Mouse (Mus musculus) small intestine, adult 2 months (tissue): ENCODE measurements around the gene Hmgb2.

Source experiments
- CTCF ChIP-seq: fragments of 200-500 bp; IDR thresholded peaks from 2 replicates; pipeline ENCODE4 v1.5.1; 2012; ENCODE audit warnings: low read depth, mild to moderate bottlenecking, control low read depth, inconsistent platforms, low read length, moderate library complexity, mixed read lengths; ENCODE audit not compliant: insufficient replicate concordance, insufficient read length; ENCODE audit errors: extremely low read depth
- POLR2A ChIP-seq: fragments of 200-500 bp; IDR thresholded peaks from 2 replicates; pipeline ENCODE4 v1.6.1; 2012; ENCODE audit warnings: low read depth, mild to moderate bottlenecking, control low read depth, inconsistent platforms, low read length, moderate library complexity

GRCm38 (mm10) chr8:57498847-57499511, 12.7 kb upstream of the Hmgb2 start:
- TF ChIP-seq POLR2A = no peak
- TF ChIP-seq CTCF = no peak
